Comparison of ENCODE assay signal across 8 mouse cellular contexts in genomic region chr16:4559715-4560144, GRCm38 (mm10). TPM values are rescaled to one million over a fixed set of nuclear protein-coding genes. Genes with fewer than 3 reads are reported as not detected.
DNase-seq lines count a peak whose midpoint lies in the region; ATAC-seq and TF ChIP-seq lines count a peak whose summit lies in the region.

TSS of gene Tfap4 (minus strand) at chr16:4559854.

- ATAC-seq in G1E (ENCODE audit: extremely low read depth, insufficient number of reproducible peaks, low FRiP score, poor library complexity, severe bottlenecking) = peak; percentile 10; the same call in 1 of the 2 replicates
- ATAC-seq in forebrain, embryonic 16.5 days = peak; percentile 14
- peak; percentile 9 to 15; a peak in 2 of 4 replicates for ATAC-seq in hematopoietic stem cell, adult 5-6 weeks (replicated peaks in 1 of 2; ENCODE audit: insufficient read depth in 1 of 2, low FRiP score in 2 of 2, low TSS enrichment in 1 of 2, low read depth in 1 of 2, poor library complexity in 2 of 2, severe bottlenecking in 2 of 2)
- ATAC-seq in lung, embryonic 15.5 days (ENCODE audit: borderline replicate concordance, extremely low read depth, low FRiP score, low TSS enrichment) = peak; percentile 32

- WGBS in forebrain, embryonic 16.5 days = 0% methylated on average over 15 of the region's 17 CpGs
- under 1% methylated on average over 16 of the region's 17 CpGs for WGBS in lung, embryonic 15.5 days
- WGBS in thymus, adult 2 months = under 1% methylated on average over 17 of the region's 17 CpGs

- TF ChIP-seq CTCF in G1E (IDR thresholded peaks at IDR 0.05; ENCODE audit: low read depth, low read length) = no peak
- peak; percentile 66; the same call in 1 of the 2 replicates for TF ChIP-seq CTCF in thymus, adult 2 months (IDR thresholded peaks at IDR 0.05; ENCODE audit: borderline replicate concordance, control insufficient read depth, extremely low read depth, insufficient read depth, low read length, poor library complexity)

- DNase-seq in G1E (ENCODE audit: low spot score) = peak; percentile 70
- peak; percentile 77 to 85 for DNase-seq in cerebellum, adult 18-20 months
- DNase-seq in layer of hippocampus, adult 9-10 months (ENCODE audit: low spot score) = peak; percentile 90
- DNase-seq in ovary, adult 18-20 months (ENCODE audit: low spot score) = peak; percentile 76
- DNase-seq in thymus, adult 2 months = peak; percentile 86

- H3K4me2 ChIP-seq in forebrain, embryonic 16.5 days (ENCODE audit: low read length) = peak within 1 kb of the TSS; percentile 90
- peak within 1 kb of the TSS; percentile 88 for H3K4me2 ChIP-seq in lung, embryonic 15.5 days

- H3K9ac ChIP-seq in forebrain, embryonic 16.5 days (replicated peaks; ENCODE audit: low read depth, low read length) = peak within 1 kb of the TSS; percentile 76
- peak within 1 kb of the TSS; percentile 83 for H3K9ac ChIP-seq in lung, embryonic 15.5 days

- H3K4me3 ChIP-seq in G1E (ENCODE audit: low read depth, low read length) = peak within 1 kb of the TSS; percentile 86
- peak within 1 kb of the TSS; percentile 70 for H3K4me3 ChIP-seq in forebrain, embryonic 16.5 days (replicated peaks; ENCODE audit: low read length)
- H3K4me3 ChIP-seq in lung, embryonic 15.5 days = peak within 1 kb of the TSS; percentile 86
- peak within 1 kb of the TSS; percentile 78 for H3K4me3 ChIP-seq in thymus, adult 2 months (ENCODE audit: control insufficient read depth, insufficient read depth, low read length)

- H3K4me1 ChIP-seq in G1E (ENCODE audit: insufficient read depth, low read depth, low read length) = peaks cover 46% of the 10 kb centered on the region
- peaks cover 20% of the 10 kb centered on the region for H3K4me1 ChIP-seq in forebrain, embryonic 16.5 days (replicated peaks; ENCODE audit: control insufficient read depth, insufficient read depth, low read length)
- H3K4me1 ChIP-seq in lung, embryonic 15.5 days = peaks cover 22% of the 10 kb centered on the region
- H3K4me1 ChIP-seq in thymus, adult 2 months (replicated peaks; ENCODE audit: control insufficient read depth, insufficient read depth, low read length) = peaks cover 18% of the 10 kb centered on the region

- no peaks in the 10 kb centered on the region; the same call in 1 of the 2 replicates for H3K9me3 ChIP-seq in G1E (replicated peaks)
- H3K9me3 ChIP-seq in forebrain, embryonic 16.5 days (ENCODE audit: control insufficient read depth, low read length) = no peaks in the 10 kb centered on the region
- no peaks in the 10 kb centered on the region for H3K9me3 ChIP-seq in lung, embryonic 15.5 days

- H3K36me3 ChIP-seq in G1E (replicated peaks) = peaks cover 28% of the 10 kb centered on the region
- no peaks in the 10 kb centered on the region for H3K36me3 ChIP-seq in forebrain, embryonic 16.5 days (ENCODE audit: control insufficient read depth, insufficient read depth)
- no peaks in the 10 kb centered on the region for H3K36me3 ChIP-seq in lung, embryonic 15.5 days
- no peaks in the 10 kb centered on the region for H3K36me3 ChIP-seq in thymus, adult 2 months (ENCODE audit: control insufficient read depth, insufficient read depth, low read length)

- H3K27ac ChIP-seq in forebrain, embryonic 16.5 days (ENCODE audit: low read length) = peak within 1 kb of the TSS; percentile 93
- peak within 1 kb of the TSS; percentile 93 for H3K27ac ChIP-seq in lung, embryonic 15.5 days
- peak within 1 kb of the TSS; percentile 75 for H3K27ac ChIP-seq in thymus, adult 2 months (ENCODE audit: control insufficient read depth, insufficient read depth, low read length)

- H3K27me3 ChIP-seq in G1E (ENCODE audit: insufficient read depth, low read length) = peaks cover 11% of the 10 kb centered on the region
- H3K27me3 ChIP-seq in forebrain, embryonic 16.5 days (replicated peaks; ENCODE audit: control insufficient read depth, insufficient read depth, low read length) = no peaks in the 10 kb centered on the region
- no peaks in the 10 kb centered on the region for H3K27me3 ChIP-seq in lung, embryonic 15.5 days
- H3K27me3 ChIP-seq in thymus, adult 2 months (ENCODE audit: control insufficient read depth, insufficient read depth, low read length) = no peaks in the 10 kb centered on the region

- no peak for TF ChIP-seq POLR2A in thymus, adult 2 months (IDR thresholded peaks at IDR 0.05; ENCODE audit: control insufficient read depth, extremely low read depth, insufficient read depth, low read length, poor library complexity)

RNA-seq across cellular contexts. Expression of gene Tfap4, which starts in this region (rescaled TPM):
- 46.3 and 69.0 TPM in 2 replicates for total RNA-seq in G1E (2014; fragmentation: Nextera tagmentation)
- total RNA-seq in G1E (2017) = 23.2 and 26.0 TPM in 2 replicates
- polyA plus RNA-seq in G1E (2012) = 81.1 and 87.0 TPM in 2 replicates
- polyA plus RNA-seq in forebrain, embryonic 16.5 days (2015; fragmentation: Nextera tagmentation; extraction: Ambion mirVana) = 13.2 and 14.9 TPM in 2 replicates
- 49.7 and 59.2 TPM in 2 replicates for total RNA-seq in hematopoietic stem cell, adult 5-6 weeks (2017)
- 18.4 and 19.6 TPM in 2 replicates for polyA plus RNA-seq in lung, embryonic 15.5 days (2015; fragmentation: Nextera tagmentation; extraction: Ambion mirVana)
- polyA plus RNA-seq in thymus, adult 2 months (2012; rRNA removed) = 12.0 and 13.5 TPM in 2 replicates

Comparison
In these comparisons a context has a peak if more than half of its experiments do, and no peak if none do; other contexts are left out.
1. Peak in every context shown above with its lines: DNase-seq, ATAC-seq, H3K4me3 ChIP-seq and H3K27ac ChIP-seq.